Mouse (Mus musculus) stomach, postnatal 0 days (tissue): ENCODE results near the gene Mast1.

Source experiments
- CTCF ChIP-seq: IDR thresholded peaks from 2 replicates; pipeline ENCODE4 v1.5.1; 2016; ENCODE audit warnings: antibody characterized with exemption, low read depth, mild to moderate bottlenecking, moderate library complexity
- EP300 ChIP-seq: optimal IDR thresholded peaks from 2 replicates; pipeline ENCODE3; 2016; ENCODE audit warnings: antibody characterized with exemption

- TF ChIP-seq CTCF (peak; percentile 60), EP300 (no peak)
These were observed 65.5 kb downstream of the Mast1 start, which contains the start of gene Syce2 for GRCm38 (mm10) chr8:84871376-84872308.
